Mouse (Mus musculus): ENCODE results near the gene Fam228a. TPM values are rescaled to one million over a fixed set of nuclear protein-coding genes. Genes with fewer than 3 reads are reported as not detected.

Gene Fam228a
- total and polyA plus RNA-seq, 2 experiments from 2014 or later: 0.14 to 0.65 TPM

DNA sequence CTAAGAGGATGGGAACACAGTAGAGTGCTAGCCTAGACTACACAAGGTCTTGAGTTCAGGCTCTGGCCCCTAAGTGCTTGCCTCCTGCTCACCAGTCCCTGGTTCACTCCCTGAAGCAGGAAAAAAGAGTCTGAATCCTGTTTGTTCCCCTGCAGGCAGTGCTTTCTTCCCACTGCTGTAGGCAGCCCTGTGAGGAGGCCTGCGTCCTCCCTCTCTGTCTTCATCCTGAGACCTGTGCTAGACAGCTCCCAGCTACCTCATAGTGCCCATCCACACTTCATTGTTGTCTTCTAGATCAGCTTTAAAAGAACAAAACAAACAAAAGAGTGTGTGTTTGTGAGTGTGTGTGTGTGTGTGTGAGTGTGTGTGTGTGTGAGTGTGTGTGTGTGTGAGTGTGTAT lies 43.7 kb downstream of the Fam228a start:
- Histone ChIP-seq H3K4me2 (ENCODE audit: low read depth, low read length) (no peak overlapping the region), H3K4me3 (ENCODE audit: low read depth, low read length) (no peak overlapping the region), H3K9ac (replicated peaks; ENCODE audit: low read depth, low read length) (no peak overlapping the region), H3K4me1 (ENCODE audit: control insufficient read depth, insufficient read depth) (no peaks in the 10 kb centered on the region), H3K27ac (ENCODE audit: low read depth) (no peak overlapping the region), H3K36me3 (replicated peaks; ENCODE audit: control insufficient read depth, insufficient read depth, low read length) (peaks cover 28% of the 10 kb centered on the region), H3K9me3 (replicated peaks; ENCODE audit: control insufficient read depth, low read length) (no peaks in the 10 kb centered on the region), H3K27me3 (ENCODE audit: control insufficient read depth, insufficient read depth, low read length) (no peaks in the 10 kb centered on the region)
- ATAC-seq (ENCODE audit: insufficient read depth, low read depth) (no peak), DNase-seq (ENCODE audit: low spot score) (no peak)
- TF ChIP-seq EP300 (IDR thresholded peaks at IDR 0.05; ENCODE audit: low read depth): no peak
- TF ChIP-seq CTCF (IDR thresholded peaks at IDR 0.05; ENCODE audit: low read depth): no peak
- WGBS: 94% methylated on average over 1 of the region's 1 CpGs

DNA sequence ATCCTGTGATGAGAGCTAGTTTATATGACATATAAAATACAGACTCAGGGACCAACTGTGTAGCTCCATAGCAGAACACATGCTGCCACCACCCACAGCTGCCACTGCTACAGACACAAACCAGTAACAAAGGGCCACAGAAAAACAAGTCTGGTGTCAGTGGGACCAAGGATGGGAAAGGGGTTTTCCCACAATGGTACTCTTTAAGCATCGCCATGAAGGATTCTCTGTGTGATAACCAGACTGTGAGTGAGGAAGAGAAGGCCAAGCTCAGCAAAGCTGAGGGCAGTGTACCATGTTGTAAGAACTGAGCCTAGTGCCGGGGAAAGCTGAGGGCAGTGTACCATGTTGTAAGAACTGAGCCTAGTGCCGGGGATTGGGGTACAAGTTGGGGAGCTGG lies 47.0 kb downstream of the Fam228a start:
- Histone ChIP-seq H3K4me1 (ENCODE audit: control insufficient read depth, insufficient read depth) (no peaks in the 10 kb centered on the region), H3K9me3 (replicated peaks; ENCODE audit: control insufficient read depth, low read length) (no peaks in the 10 kb centered on the region), H3K27ac (ENCODE audit: low read depth) (no peak overlapping the region), H3K4me2 (ENCODE audit: low read depth, low read length) (no peak overlapping the region), H3K36me3 (replicated peaks; ENCODE audit: control insufficient read depth, insufficient read depth, low read length) (0 out of 2 replicates have a peak, but pooled peaks cover 17% of the 10 kb centered on the region), H3K27me3 (ENCODE audit: control insufficient read depth, insufficient read depth, low read length) (no peaks in the 10 kb centered on the region), H3K9ac (replicated peaks; ENCODE audit: low read depth, low read length) (no peak overlapping the region), H3K4me3 (ENCODE audit: low read depth, low read length) (no peak overlapping the region)
- TF ChIP-seq EP300 (IDR thresholded peaks at IDR 0.05; ENCODE audit: low read depth): no peak
- TF ChIP-seq CTCF (IDR thresholded peaks at IDR 0.05; ENCODE audit: low read depth): no peak
- ATAC-seq (ENCODE audit: insufficient read depth, low read depth) (no peak), DNase-seq (ENCODE audit: low spot score) (no peak)
- WGBS: 83% methylated on average over 3 of the region's 3 CpGs

DNA sequence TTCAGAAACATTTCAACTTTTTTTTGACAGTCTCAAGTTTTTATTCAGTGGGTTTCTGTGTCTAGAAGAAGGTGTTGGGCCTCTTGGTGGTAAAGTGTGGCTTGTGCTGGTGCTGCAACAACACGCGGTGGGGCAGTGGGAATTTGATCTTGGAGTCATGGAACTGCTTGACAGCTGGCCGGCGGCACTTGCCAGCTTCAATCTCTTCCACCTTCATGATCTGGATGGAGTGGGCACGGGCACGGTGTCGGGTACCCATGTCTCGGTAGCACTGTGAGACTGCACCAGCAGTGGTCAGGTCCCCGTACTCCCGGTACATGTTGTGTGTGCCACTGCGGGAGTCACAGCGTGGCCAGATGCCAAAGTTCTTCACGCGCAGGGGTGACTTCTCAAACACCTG lies 48.9 kb downstream of the Fam228a start:
- no peak overlapping the region for H3K9ac ChIP-seq (replicated peaks; ENCODE audit: low read depth, low read length)
- H3K4me1 ChIP-seq (ENCODE audit: control insufficient read depth, insufficient read depth): no peaks in the 10 kb centered on the region
- peaks cover 18% of the 10 kb centered on the region; the same call in 1 of the 2 replicates for H3K36me3 ChIP-seq (replicated peaks; ENCODE audit: control insufficient read depth, insufficient read depth, low read length)
- DNase-seq (ENCODE audit: low spot score): no peak
- no peaks in the 10 kb centered on the region for H3K27me3 ChIP-seq (ENCODE audit: control insufficient read depth, insufficient read depth, low read length)
- ATAC-seq (ENCODE audit: insufficient read depth, low read depth): no peak
- H3K9me3 ChIP-seq (replicated peaks; ENCODE audit: control insufficient read depth, low read length): no peaks in the 10 kb centered on the region
- H3K4me2 ChIP-seq (ENCODE audit: low read depth, low read length): no peak overlapping the region
- TF ChIP-seq CTCF (IDR thresholded peaks at IDR 0.05; ENCODE audit: low read depth): no peak
- no peak overlapping the region for H3K27ac ChIP-seq (ENCODE audit: low read depth)
- WGBS: 88% methylated on average over 14 of the region's 14 CpGs
- no peak overlapping the region for H3K4me3 ChIP-seq (ENCODE audit: low read depth, low read length)

DNA sequence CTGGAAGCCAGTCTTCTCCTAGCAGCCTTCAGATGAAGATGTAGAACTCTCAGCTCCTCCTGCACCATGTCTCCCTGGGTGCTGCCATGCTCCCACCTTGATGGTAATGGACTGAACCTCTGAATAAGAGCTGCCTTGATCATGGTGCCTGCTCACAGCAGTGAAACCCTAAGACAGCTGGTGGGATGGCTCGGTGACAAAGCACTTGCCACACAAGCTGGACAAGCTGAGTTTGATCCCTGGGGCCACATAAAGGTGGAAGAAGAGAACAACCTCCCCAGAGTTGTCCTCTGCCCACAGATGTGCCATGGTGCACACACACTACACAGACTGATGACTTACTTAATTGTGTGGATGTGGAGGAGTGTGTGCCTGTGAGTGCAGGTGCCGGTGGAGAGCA lies 49.8 kb downstream of the Fam228a start:
- Histone ChIP-seq H3K27me3 (ENCODE audit: control insufficient read depth, insufficient read depth, low read length) (no peaks in the 10 kb centered on the region), H3K36me3 (replicated peaks; ENCODE audit: control insufficient read depth, insufficient read depth, low read length) (peaks cover 27% of the 10 kb centered on the region), H3K27ac (ENCODE audit: low read depth) (no peak overlapping the region), H3K4me3 (ENCODE audit: low read depth, low read length) (no peak overlapping the region), H3K9me3 (replicated peaks; ENCODE audit: control insufficient read depth, low read length) (no peaks in the 10 kb centered on the region), H3K4me2 (ENCODE audit: low read depth, low read length) (no peak overlapping the region), H3K4me1 (ENCODE audit: control insufficient read depth, insufficient read depth) (no peaks in the 10 kb centered on the region), H3K9ac (replicated peaks; ENCODE audit: low read depth, low read length) (no peak overlapping the region)
- TF ChIP-seq CTCF (IDR thresholded peaks at IDR 0.05; ENCODE audit: low read depth) (no peak), EP300 (IDR thresholded peaks at IDR 0.05; ENCODE audit: low read depth) (no peak)
- WGBS: 90% methylated on average over 2 of the region's 2 CpGs
- DNase-seq (ENCODE audit: low spot score): no peak
- ATAC-seq (ENCODE audit: insufficient read depth, low read depth): no peak

DNA sequence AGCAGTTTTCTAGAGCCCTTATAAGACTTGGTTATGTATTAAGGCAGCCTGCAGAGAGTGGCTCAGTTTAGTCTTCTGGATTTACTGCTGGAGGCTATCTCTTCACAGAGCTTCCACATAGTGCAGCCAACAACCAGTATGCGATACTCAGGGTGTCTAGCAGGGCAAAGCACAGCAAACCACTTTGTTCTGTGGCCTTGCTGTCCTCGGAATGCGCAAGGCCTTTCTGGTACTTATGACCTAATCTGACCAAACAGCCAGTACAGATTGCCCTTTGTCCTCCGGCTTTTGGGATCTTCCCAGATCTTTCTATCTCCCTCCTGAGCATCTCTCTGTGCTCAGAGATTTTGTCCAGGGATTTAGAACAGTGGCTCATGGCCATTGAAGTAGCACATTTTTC lies 52.8 kb downstream of the Fam228a start:
- 69% methylated on average over 4 of the region's 4 CpGs for WGBS

DNA sequence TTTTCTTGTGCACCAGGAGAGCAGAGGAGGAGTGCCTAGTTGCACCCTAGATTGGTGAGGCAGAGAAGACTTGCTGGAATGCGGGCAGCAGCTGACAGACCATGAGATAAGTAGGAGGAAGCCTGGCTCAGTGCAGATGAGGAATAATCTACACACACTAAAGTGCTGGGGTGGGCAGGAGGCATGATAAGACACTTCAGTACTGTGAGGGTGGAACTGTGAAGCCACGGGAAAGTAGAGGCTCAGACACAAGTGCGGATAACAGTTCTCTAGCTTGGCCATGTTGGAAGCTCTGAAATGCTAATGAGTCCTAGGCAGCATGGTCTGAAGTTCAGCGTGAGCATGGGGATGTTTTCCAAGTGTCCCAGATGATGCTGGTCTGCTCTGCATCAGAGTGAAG lies 58.3 kb downstream of the Fam228a start:
- Histone ChIP-seq H3K4me1 (ENCODE audit: control insufficient read depth, insufficient read depth) (peaks cover 13% of the 10 kb centered on the region; the same call in 1 of the 2 replicates), H3K27me3 (ENCODE audit: control insufficient read depth, insufficient read depth, low read length) (no peaks in the 10 kb centered on the region), H3K9ac (replicated peaks; ENCODE audit: low read depth, low read length) (no peak overlapping the region), H3K27ac (ENCODE audit: low read depth) (peak overlapping the region; percentile 3; the same call in 1 of the 2 replicates), H3K4me2 (ENCODE audit: low read depth, low read length) (peak overlapping the region; percentile 23; the same call in 1 of the 2 replicates), H3K36me3 (replicated peaks; ENCODE audit: control insufficient read depth, insufficient read depth, low read length) (peaks cover 48% of the 10 kb centered on the region), H3K9me3 (replicated peaks; ENCODE audit: control insufficient read depth, low read length) (no peaks in the 10 kb centered on the region), H3K4me3 (ENCODE audit: low read depth, low read length) (no peak overlapping the region)
- peak; percentile 10 for DNase-seq (ENCODE audit: low spot score)
- WGBS: 21% methylated on average over 4 of the region's 4 CpGs
- no peak for TF ChIP-seq CTCF (IDR thresholded peaks at IDR 0.05; ENCODE audit: low read depth)
- no peak for TF ChIP-seq EP300 (IDR thresholded peaks at IDR 0.05; ENCODE audit: low read depth)
- peak; percentile 69 for ATAC-seq (ENCODE audit: insufficient read depth, low read depth)

More for the DNA sequence above, 52.8 kb downstream of the Fam228a start:
- Histone ChIP-seq H3K27me3 (ENCODE audit: control insufficient read depth, insufficient read depth, low read length) (no peaks in the 10 kb centered on the region), H3K9ac (replicated peaks; ENCODE audit: low read depth, low read length) (no peak overlapping the region), H3K4me1 (ENCODE audit: control insufficient read depth, insufficient read depth) (0 out of 2 replicates have a peak, but pooled peaks cover 5% of the 10 kb centered on the region), H3K9me3 (replicated peaks; ENCODE audit: control insufficient read depth, low read length) (no peaks in the 10 kb centered on the region), H3K4me3 (ENCODE audit: low read depth, low read length) (no peak overlapping the region), H3K36me3 (replicated peaks; ENCODE audit: control insufficient read depth, insufficient read depth, low read length) (peaks cover 33% of the 10 kb centered on the region), H3K4me2 (ENCODE audit: low read depth, low read length) (no peak overlapping the region), H3K27ac (ENCODE audit: low read depth) (no peak overlapping the region)
- no peak for DNase-seq (ENCODE audit: low spot score)
- no peak for TF ChIP-seq CTCF (IDR thresholded peaks at IDR 0.05; ENCODE audit: low read depth)
- TF ChIP-seq EP300 (IDR thresholded peaks at IDR 0.05; ENCODE audit: low read depth): no peak
- no peak for ATAC-seq (ENCODE audit: insufficient read depth, low read depth)

All from heart, postnatal 0 days (tissue).